Mouse (Mus musculus): ENCODE measurements at regions not wholly inside any gene's neighbourhood (a gene's known extent, or its start where the extent isn't known, plus 50 kb on each side); places are given as distances from the start of the nearest gene placed in this dataset.

DNA sequence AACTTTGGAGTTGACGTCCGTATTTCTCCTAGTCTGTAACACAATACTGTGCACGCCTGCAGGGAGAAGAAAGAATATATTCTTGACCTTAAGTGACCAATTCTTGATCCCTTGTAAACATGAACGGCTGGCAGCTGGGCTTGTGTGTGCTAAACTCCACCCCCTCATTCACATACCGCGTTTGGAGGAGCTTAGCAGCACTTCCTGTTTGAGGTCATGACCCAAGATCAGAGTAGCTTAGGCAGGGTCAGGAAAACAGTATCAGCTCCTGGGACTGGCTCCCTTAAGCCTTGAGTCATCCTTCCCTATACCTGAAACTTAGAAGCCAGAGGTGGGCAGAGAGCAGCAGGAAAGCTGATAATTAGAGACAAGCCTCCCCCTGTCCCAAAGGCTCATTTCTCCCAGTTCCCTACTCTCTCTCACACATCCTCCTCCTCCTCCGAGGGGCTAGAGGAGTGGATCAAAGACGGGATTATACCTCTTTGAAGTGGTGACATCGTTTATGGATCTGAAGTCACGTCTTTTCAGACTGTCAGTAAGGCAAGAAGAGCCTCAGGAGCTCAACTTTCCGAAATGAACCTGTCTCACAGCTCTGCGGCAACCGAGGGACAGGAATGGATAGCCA, 127.3 kb upstream of the Zfand5 start:
- Histone ChIP-seq H3K36me3 (no peaks in the 10 kb centered on the region), H3K9ac (no peak overlapping the region), H3K4me3 (no peak overlapping the region), H3K9me3 (no peaks in the 10 kb centered on the region), H3K4me1 (peaks cover 15% of the 10 kb centered on the region), H3K27me3 (no peaks in the 10 kb centered on the region), H3K27ac (no peak overlapping the region), H3K4me2 (replicated peaks) (peak overlapping the region; percentile 32)
- WGBS: 11% methylated on average over 13 of the region's 13 CpGs
- peak; percentile 75; the same call in 1 of the 2 replicates for ATAC-seq (ENCODE audit: insufficient number of reproducible peaks, insufficient read depth, low FRiP score, low TSS enrichment)

DNA sequence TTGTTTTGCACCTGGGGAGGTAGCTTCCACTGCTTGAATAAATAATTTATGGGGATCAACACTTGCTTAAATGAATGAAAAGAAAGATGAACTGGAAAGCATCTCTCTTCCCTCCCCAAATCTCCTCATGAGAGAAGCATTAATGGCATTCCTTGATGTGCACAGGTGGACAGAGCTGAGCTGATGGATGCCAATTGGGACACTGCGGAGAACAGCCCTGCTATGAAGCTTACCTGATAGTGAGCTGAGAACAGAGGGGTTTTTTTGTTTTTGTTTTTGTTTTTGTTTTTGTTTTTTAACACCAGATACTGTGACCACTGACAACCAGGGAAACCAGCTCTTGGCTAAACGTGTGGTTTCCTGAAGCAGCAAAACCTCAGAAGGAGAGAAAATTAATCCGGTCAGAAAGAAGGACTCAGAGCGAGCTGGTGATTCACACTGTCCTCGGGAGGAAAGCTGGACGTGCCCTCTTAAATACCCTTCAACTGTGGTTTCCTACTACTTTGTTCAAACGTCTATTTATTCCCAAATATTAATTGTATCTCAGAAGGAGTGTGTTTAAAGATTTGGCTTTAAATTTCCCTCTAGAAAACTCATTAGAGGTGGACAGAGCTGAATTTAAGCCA, 128.0 kb upstream of the Zfand5 start:
- 22% methylated on average over 7 of the region's 7 CpGs for WGBS
- Histone ChIP-seq H3K27ac (no peak overlapping the region), H3K4me2 (replicated peaks) (peak overlapping the region; percentile 32), H3K4me1 (peaks cover 15% of the 10 kb centered on the region), H3K36me3 (no peaks in the 10 kb centered on the region), H3K4me3 (no peak overlapping the region), H3K9me3 (no peaks in the 10 kb centered on the region), H3K9ac (no peak overlapping the region), H3K27me3 (no peaks in the 10 kb centered on the region)
- ATAC-seq (ENCODE audit: insufficient number of reproducible peaks, insufficient read depth, low FRiP score, low TSS enrichment): no peak

DNA sequence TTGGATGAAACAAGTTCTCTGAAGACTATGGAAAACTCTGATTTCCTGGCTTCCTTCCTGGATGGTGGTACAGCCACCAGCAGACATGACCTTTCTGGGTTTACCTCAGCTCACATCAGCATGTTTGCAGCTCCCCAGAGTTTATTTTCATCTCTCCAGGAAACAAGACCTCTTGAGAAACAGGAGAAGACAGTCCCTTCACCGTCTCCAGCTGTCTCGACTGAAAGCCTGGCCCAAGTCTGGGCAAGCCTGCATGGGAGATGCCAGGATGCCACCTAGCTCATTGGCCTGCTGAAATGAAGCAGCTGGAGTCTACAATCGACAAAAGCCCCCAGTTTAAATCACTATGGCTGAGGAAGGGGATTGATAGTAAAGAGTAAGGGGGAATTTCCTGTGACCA, 131.6 kb upstream of the Zfand5 start:
- no peaks in the 10 kb centered on the region for H3K27me3 ChIP-seq
- no peak overlapping the region for H3K27ac ChIP-seq
- 52% methylated on average over 3 of the region's 3 CpGs for WGBS

DNA sequence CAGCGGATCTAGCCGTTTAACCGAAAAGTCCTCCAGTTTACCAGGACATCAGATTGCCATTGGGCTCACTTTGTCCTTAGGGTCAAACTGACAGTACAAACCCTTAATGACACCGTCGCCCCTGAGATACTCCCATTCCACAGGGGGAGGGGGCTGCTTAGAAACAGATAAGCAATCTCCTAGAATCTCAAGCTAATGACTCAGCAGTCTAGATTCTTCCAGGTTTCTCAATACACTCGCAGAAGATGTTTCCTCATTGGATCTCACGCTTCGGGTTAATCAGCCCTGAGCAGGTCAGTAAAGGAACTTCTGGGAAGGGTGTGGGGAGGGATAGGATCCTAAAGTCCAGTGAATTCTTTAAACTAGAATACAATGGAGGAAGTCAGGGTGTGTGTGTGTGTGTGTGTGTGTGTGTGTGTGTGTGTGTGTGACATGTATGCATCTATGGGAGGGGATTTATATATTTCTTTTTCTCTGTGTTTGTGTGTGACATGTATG, 133.0 kb upstream of the Zfand5 start:
- no peaks in the 10 kb centered on the region for H3K36me3 ChIP-seq
- no peak overlapping the region for H3K4me2 ChIP-seq (replicated peaks)
- 85% methylated on average over 8 of the region's 8 CpGs for WGBS
- no peak overlapping the region for H3K27ac ChIP-seq
- H3K9me3 ChIP-seq: no peaks in the 10 kb centered on the region
- ATAC-seq (ENCODE audit: insufficient number of reproducible peaks, insufficient read depth, low FRiP score, low TSS enrichment): no peak
- no peak overlapping the region for H3K9ac ChIP-seq
- H3K27me3 ChIP-seq: no peaks in the 10 kb centered on the region
- peaks cover 4% of the 10 kb centered on the region; the same call in 1 of the 2 replicates for H3K4me1 ChIP-seq
- H3K4me3 ChIP-seq: no peak overlapping the region

More for the DNA sequence above, 131.6 kb upstream of the Zfand5 start:
- no peak overlapping the region for H3K4me3 ChIP-seq
- no peaks in the 10 kb centered on the region for H3K36me3 ChIP-seq
- no peak for ATAC-seq (ENCODE audit: insufficient number of reproducible peaks, insufficient read depth, low FRiP score, low TSS enrichment)
- peaks cover 15% of the 10 kb centered on the region for H3K4me1 ChIP-seq
- no peak overlapping the region for H3K4me2 ChIP-seq (replicated peaks)
- no peak overlapping the region for H3K9ac ChIP-seq
- H3K9me3 ChIP-seq: no peaks in the 10 kb centered on the region

DNA sequence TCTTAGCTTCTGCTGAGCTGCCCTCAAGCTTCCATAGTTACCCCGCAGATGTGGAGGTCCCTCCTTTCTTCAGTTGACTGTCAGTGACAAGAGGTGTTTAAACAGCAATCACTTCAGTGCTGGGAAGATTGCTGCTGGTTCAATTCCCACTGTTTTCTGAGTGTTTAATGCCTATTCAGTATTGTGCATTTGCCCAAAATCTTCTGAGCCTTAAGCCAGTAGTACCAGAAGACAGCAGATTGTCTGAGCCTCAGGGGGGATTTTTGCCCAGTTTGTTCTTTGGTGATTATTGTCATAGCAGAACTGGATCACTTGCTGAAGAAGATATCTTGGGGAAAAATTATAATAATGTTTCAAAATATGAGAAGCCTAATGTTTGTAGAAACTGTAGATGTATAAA, 135.3 kb upstream of the Zfand5 start:
- no peak overlapping the region for H3K27ac ChIP-seq
- 85% methylated on average over 1 of the region's 1 CpGs for WGBS
- no peak for ATAC-seq (ENCODE audit: insufficient number of reproducible peaks, insufficient read depth, low FRiP score, low TSS enrichment)
- H3K27me3 ChIP-seq: no peaks in the 10 kb centered on the region
- no peaks in the 10 kb centered on the region for H3K36me3 ChIP-seq
- no peaks in the 10 kb centered on the region for H3K9me3 ChIP-seq
- H3K4me2 ChIP-seq (replicated peaks): no peak overlapping the region
- no peak overlapping the region for H3K4me3 ChIP-seq
- H3K4me1 ChIP-seq: no peaks in the 10 kb centered on the region
- H3K9ac ChIP-seq: no peak overlapping the region

DNA sequence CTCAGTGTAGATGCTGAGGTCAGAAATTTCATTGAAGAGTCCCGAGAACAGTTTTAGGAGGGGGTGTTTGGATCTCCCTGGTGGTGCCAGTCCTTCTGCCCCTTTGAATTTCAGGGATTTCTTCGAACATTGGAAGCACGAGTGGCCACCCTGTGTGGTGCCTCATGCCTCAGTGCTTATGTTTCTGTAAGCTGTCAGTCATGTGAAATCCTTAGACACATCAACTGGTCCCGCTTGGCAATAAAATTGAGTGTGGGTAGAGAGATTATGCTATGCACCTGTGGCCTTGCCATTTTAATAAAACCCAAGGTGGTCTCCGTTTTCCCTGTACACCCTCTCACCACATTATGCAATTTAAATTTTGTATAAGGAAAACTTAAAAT, 136.1 kb upstream of the Zfand5 start:
- Histone ChIP-seq H3K4me3 (no peak overlapping the region), H3K4me1 (no peaks in the 10 kb centered on the region), H3K4me2 (replicated peaks) (no peak overlapping the region), H3K27me3 (no peaks in the 10 kb centered on the region), H3K27ac (no peak overlapping the region), H3K9me3 (no peaks in the 10 kb centered on the region), H3K9ac (no peak overlapping the region), H3K36me3 (no peaks in the 10 kb centered on the region)
- ATAC-seq (ENCODE audit: insufficient number of reproducible peaks, insufficient read depth, low FRiP score, low TSS enrichment): no peak
- 68% methylated on average over 5 of the region's 5 CpGs for WGBS

DNA sequence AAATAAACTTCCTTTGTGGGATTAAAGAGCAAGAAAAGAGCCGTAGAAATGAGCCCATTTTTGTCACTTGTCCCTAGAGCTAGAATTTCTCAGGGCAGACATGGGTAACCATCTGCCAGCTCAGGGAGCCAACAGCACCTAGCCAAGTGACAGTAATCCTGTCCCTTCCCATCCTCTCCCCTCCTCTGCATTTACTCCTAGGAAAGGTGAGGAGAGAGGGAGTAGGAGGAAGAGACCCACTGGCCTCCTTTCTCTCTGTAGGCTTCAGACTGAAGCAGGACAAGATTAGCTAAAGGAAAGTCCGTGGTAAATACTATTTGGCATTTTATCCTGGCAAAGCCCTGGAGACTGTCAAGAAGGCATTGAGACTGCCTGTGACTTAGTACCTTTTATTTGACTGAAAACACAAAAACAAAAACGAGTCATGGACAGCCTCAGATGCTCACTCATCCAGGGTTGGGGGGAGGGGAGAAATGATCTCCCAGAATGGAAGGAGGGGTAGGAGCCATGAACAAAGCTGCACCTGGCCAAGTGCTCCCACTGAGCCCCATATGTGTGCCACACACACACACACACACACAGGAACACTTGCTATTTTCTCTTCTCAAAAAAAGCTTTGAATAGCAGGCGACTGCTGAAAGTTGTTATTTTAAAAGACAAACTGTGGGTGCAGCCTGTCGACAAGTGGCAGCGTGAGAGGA, 136.6 kb upstream of the Zfand5 start:
- no peaks in the 10 kb centered on the region for H3K27me3 ChIP-seq
- H3K4me3 ChIP-seq: no peak overlapping the region
- WGBS: 50% methylated on average over 6 of the region's 6 CpGs
- H3K4me2 ChIP-seq (replicated peaks): no peak overlapping the region
- H3K36me3 ChIP-seq: no peaks in the 10 kb centered on the region
- H3K27ac ChIP-seq: no peak overlapping the region
- H3K4me1 ChIP-seq: no peaks in the 10 kb centered on the region
- ATAC-seq (ENCODE audit: insufficient number of reproducible peaks, insufficient read depth, low FRiP score, low TSS enrichment): no peak
- H3K9ac ChIP-seq: no peak overlapping the region
- H3K9me3 ChIP-seq: no peaks in the 10 kb centered on the region

DNA sequence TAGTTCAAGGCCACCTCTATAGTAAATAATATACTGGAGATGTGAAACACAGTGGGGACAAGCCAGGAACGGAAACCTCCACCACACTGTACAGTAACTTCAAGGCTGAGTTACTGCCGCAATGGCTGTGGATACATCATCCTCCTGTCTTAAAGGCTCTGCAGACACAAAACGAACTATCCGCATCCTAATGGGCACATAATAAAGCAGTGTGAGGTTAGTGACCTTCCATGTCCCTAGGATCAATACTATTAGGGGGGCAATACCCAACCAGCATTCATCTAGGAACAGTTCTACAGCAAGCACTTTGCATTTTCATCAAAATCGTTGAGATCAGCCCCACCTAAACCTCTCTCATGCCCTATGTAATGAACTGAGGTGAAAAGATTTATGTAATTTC, 142.4 kb upstream of the Zfand5 start:
- no peaks in the 10 kb centered on the region for H3K27me3 ChIP-seq
- H3K9ac ChIP-seq: no peak overlapping the region
- no peaks in the 10 kb centered on the region for H3K9me3 ChIP-seq
- H3K27ac ChIP-seq: no peak overlapping the region
- no peaks in the 10 kb centered on the region for H3K36me3 ChIP-seq
- no peak overlapping the region for H3K4me2 ChIP-seq (replicated peaks)
- H3K4me3 ChIP-seq: no peak overlapping the region
- no peak for ATAC-seq (ENCODE audit: insufficient number of reproducible peaks, insufficient read depth, low FRiP score, low TSS enrichment)
- H3K4me1 ChIP-seq: no peaks in the 10 kb centered on the region; the same call in 1 of the 2 replicates
- WGBS: 91% methylated on average over 5 of the region's 5 CpGs

DNA sequence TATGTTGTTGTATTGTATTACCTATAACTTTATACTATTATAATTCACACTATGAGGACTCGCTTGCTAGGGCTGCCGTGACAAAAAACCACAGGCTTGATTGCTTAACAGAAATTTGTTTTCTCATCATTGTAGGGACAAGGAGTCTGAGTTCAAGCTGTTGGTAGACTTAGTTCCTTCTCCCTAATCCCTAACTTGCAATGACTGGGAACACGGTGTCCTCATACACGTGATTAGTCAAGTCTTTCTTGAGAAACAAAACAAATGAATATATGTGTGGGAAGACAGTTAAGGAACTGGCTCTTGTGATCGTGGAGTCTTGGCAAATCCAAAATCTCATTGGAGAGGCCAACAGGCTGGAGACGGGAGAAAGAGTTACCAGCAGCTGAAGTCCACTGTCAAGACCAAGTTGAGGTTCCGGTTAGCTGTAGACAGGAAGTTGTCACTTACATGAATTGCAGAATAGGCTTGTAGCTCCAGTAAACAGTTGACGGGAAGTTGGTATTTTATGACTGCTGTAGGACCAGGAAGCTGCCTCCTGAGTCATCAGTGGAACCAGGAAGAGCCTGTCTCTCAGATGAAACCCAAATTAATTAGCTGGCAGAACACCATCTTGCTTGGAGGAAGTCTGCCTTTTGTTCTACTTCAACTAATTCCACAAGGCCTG, 144.9 kb upstream of the Zfand5 start:
- 87% methylated on average over 8 of the region's 8 CpGs for WGBS
- no peak overlapping the region for H3K4me2 ChIP-seq (replicated peaks)
- no peak overlapping the region for H3K9ac ChIP-seq
- ATAC-seq (ENCODE audit: insufficient number of reproducible peaks, insufficient read depth, low FRiP score, low TSS enrichment): no peak
- H3K4me3 ChIP-seq: no peak overlapping the region
- H3K27me3 ChIP-seq: no peaks in the 10 kb centered on the region
- H3K36me3 ChIP-seq: no peaks in the 10 kb centered on the region
- H3K27ac ChIP-seq: no peak overlapping the region
- no peaks in the 10 kb centered on the region for H3K9me3 ChIP-seq
- no peaks in the 10 kb centered on the region; the same call in 1 of the 2 replicates for H3K4me1 ChIP-seq

DNA sequence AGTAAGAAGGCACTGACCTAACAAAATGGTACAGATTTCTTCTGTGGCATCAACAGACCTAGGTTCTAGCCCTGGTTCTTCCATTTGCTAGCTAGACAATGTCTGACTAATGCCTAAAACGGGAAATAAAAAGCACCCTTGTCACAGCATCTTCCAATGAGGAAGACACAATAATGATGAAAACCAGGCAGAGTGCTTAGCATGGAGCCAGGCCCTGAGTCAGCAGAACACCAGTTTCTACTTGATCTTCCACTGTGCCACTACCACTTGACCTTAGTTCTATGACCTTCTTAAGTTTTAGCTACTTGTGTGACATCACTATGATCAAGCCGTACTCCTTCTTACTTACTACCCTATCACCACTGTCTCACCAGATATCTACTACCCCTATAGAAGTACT, 145.4 kb upstream of the Zfand5 start:
- no peaks in the 10 kb centered on the region for H3K36me3 ChIP-seq
- H3K9me3 ChIP-seq: no peaks in the 10 kb centered on the region
- H3K9ac ChIP-seq: no peak overlapping the region
- H3K27ac ChIP-seq: no peak overlapping the region
- 89% methylated on average over 2 of the region's 2 CpGs for WGBS
- H3K4me3 ChIP-seq: no peak overlapping the region
- H3K4me2 ChIP-seq (replicated peaks): no peak overlapping the region
- H3K27me3 ChIP-seq: no peaks in the 10 kb centered on the region
- ATAC-seq (ENCODE audit: insufficient number of reproducible peaks, insufficient read depth, low FRiP score, low TSS enrichment): no peak
- no peaks in the 10 kb centered on the region; the same call in 1 of the 2 replicates for H3K4me1 ChIP-seq

DNA sequence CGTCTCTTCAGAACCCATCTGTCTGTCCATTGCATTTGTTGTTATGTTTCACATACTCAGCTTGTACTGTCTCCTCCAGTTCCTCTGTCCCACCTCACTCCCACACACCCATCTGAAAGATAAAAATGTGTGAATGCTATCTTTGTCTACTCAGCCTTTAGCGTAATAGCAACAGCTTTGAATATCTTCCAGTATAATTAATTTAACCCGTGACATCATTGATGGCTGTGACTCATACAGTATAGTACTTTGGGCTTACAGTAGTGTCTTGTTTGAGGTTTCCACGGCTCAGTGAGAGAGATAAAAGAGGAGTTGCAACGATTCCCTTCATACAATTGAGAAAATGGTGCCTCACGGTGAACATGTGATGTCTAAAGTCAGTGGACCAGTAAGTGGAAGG, 152.6 kb upstream of the Zfand5 start:
- Histone ChIP-seq H3K4me3 (no peak overlapping the region), H3K9me3 (no peaks in the 10 kb centered on the region), H3K36me3 (no peaks in the 10 kb centered on the region), H3K27me3 (no peaks in the 10 kb centered on the region), H3K4me1 (no peaks in the 10 kb centered on the region), H3K9ac (no peak overlapping the region), H3K4me2 (replicated peaks) (no peak overlapping the region), H3K27ac (no peak overlapping the region)
- 79% methylated on average over 6 of the region's 6 CpGs for WGBS
- ATAC-seq (ENCODE audit: insufficient number of reproducible peaks, insufficient read depth, low FRiP score, low TSS enrichment): no peak
